Mouse (Mus musculus) cortical plate, adult 2 months (tissue): Measurements from ENCODE around the gene Rnf166.

Source experiments
- CTCF ChIP-seq: fragments of 200-500 bp; IDR thresholded peaks from 2 replicates; pipeline ENCODE4 v1.5.1; 2011; ENCODE audit warnings: mild to moderate bottlenecking, control low read depth, low read length; ENCODE audit not compliant: insufficient read depth; ENCODE audit errors: extremely low read depth
- POLR2A ChIP-seq: fragments of 200-500 bp; IDR thresholded peaks from 2 replicates; pipeline ENCODE4 v1.6.1; 2011; ENCODE audit warnings: mild to moderate bottlenecking, low read length, control low read depth; ENCODE audit not compliant: insufficient read depth; ENCODE audit errors: extremely low read depth

DNA sequence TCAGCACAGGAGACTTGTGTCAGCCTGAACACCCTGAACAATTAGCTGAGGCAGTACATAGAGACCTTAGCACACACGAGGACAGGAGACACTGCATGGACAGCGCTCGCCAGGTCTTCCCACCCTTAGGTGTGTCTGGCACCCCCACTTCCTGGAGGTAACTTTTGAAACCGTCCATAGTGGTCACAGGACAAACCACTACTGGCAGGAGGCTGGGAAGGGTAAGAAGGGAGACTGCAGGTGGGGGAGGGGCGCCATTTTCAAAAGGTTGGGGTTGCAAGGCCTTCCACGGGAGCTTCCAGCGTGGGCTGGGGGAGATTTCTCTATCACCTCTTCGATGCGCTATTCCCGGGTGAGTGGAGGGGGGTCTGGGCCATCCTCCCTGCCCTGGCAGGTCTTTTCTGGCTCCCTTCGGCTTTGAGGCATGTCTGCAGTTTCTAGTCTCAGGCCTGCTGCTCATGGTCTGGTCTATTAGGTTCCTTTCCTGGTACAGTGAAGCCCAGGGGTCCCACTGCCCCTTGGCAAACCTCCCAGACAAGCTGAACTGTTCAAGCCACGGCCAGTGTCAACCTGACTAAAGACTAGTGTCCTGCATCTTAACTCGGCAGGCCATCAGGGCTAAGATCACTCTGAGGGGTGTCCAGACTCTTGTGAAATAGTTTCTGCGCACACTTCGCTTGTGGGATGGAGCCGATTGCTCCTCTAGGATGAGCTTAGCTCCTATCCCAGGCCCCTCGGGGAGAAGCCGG is 44.0 kb downstream of the Rnf166 start:
- TF ChIP-seq POLR2A (no peak), CTCF (no peak)
